Comparison of ENCODE assay signal across 9 mouse cellular contexts in the genomic region with DNA sequence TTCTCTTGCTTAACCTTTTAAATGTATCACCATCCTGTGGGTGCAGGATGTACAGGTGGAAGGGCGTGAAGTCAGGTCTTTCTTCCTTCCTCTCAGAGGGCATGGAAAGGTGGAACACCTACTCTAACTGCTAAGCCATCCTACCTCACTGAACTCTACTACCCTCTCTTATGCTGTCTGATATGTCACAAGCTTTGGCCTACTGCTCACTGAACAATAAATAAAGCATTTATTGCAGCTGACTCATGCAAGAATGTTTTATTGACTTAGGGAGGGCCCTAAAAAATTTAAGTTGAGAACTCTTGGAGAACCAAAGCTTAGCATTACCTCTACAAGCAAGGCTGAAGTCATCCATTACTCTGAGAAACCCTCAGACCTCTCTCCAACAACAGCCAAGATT. TPM values are rescaled to one million over a fixed set of nuclear protein-coding genes. Genes with fewer than 3 reads are reported as not detected.
DNase-seq lines count a peak whose midpoint lies in the region; ATAC-seq and TF ChIP-seq lines count a peak whose summit lies in the region.
"Had no signal": no experiment of that assay in that cellular context is flagged by ENCODE, and none has a peak within 500 bp of the region (broad histone marks: within the 10 kb centered on the region; RNA-seq: fewer than 3 reads in every experiment).

No protein-coding gene starts in this region.

- WGBS in heart, postnatal 0 days = 90% methylated on average over 1 of the region's 1 CpGs
- 97% methylated on average over 1 of the region's 1 CpGs for WGBS in embryonic facial prominence, embryonic 13.5 days
- 88% methylated on average over 1 of the region's 1 CpGs for WGBS in hindbrain, embryonic 16.5 days
- WGBS in midbrain, embryonic 14.5 days = 84% methylated on average over 1 of the region's 1 CpGs

- no peak for TF ChIP-seq EP300 in heart, postnatal 0 days (IDR thresholded peaks at IDR 0.05; ENCODE audit: low read depth)

- DNase-seq in heart, postnatal 0 days (ENCODE audit: low spot score) = no peak
- DNase-seq in heart, postnatal 25 days (ENCODE audit: low spot score) = no peak
- no peak for DNase-seq in midbrain, embryonic 14.5 days
- DNase-seq in frontal cortex, postnatal 14 days (ENCODE audit: low spot score in 2 of 2) = no peak
- DNase-seq in cerebellum, postnatal 10 days = no peak
- no peak for DNase-seq in gastrocnemius, postnatal 36 days
- DNase-seq: thymus, adult 2 months had no signal

- H3K27me3 ChIP-seq in heart, postnatal 0 days (ENCODE audit: control insufficient read depth, insufficient read depth, low read length) = no peaks in the 10 kb centered on the region
- H3K27me3 ChIP-seq in embryonic facial prominence, embryonic 13.5 days = no peaks in the 10 kb centered on the region
- no peaks in the 10 kb centered on the region for H3K27me3 ChIP-seq in hindbrain, embryonic 16.5 days (replicated peaks; ENCODE audit: control insufficient read depth, insufficient read depth, low read length)
- no peaks in the 10 kb centered on the region for H3K27me3 ChIP-seq in midbrain, embryonic 14.5 days (ENCODE audit: control insufficient read depth, insufficient read depth, low read length)

- H3K27ac ChIP-seq in heart, postnatal 0 days (ENCODE audit: low read depth) = no peak overlapping the region
- no peak overlapping the region for H3K27ac ChIP-seq in embryonic facial prominence, embryonic 13.5 days
- no peak overlapping the region for H3K27ac ChIP-seq in hindbrain, embryonic 16.5 days (ENCODE audit: low read depth, low read length)
- H3K27ac ChIP-seq in midbrain, embryonic 14.5 days (replicated peaks; ENCODE audit: low read depth, low read length) = no peak overlapping the region

- H3K9ac ChIP-seq in heart, postnatal 0 days (replicated peaks; ENCODE audit: low read depth, low read length) = no peak overlapping the region
- 0 out of 2 replicates have a peak overlapping the region, but pooled peaks have one; percentile 27 for H3K9ac ChIP-seq in embryonic facial prominence, embryonic 13.5 days
- H3K9ac ChIP-seq in hindbrain, embryonic 16.5 days (ENCODE audit: low read depth, low read length) = no peak overlapping the region; the same call in 1 of the 2 replicates
- 0 out of 2 replicates have a peak overlapping the region, but pooled peaks have one; percentile 9 for H3K9ac ChIP-seq in midbrain, embryonic 14.5 days (replicated peaks; ENCODE audit: low read length)

- no peak for TF ChIP-seq CTCF in heart, postnatal 0 days (IDR thresholded peaks at IDR 0.05; ENCODE audit: low read depth)

- intact Hi-C loops in heart, postnatal 25 days (cut with DNase I) = no loop called here
- intact Hi-C loops in gastrocnemius, postnatal 36 days (cut with DNase I) = loop anchor here (5.0 kb wide), 1 partner anchor 33 kb away; a partner anchor contains a TSS

- peaks cover 52% of the 10 kb centered on the region for H3K4me1 ChIP-seq in heart, postnatal 0 days (ENCODE audit: control insufficient read depth, insufficient read depth)
- peaks cover 41% of the 10 kb centered on the region for H3K4me1 ChIP-seq in embryonic facial prominence, embryonic 13.5 days
- peaks cover 41% of the 10 kb centered on the region for H3K4me1 ChIP-seq in hindbrain, embryonic 16.5 days (ENCODE audit: control insufficient read depth, insufficient read depth, low read depth, low read length)
- peaks cover 26% of the 10 kb centered on the region for H3K4me1 ChIP-seq in midbrain, embryonic 14.5 days (ENCODE audit: control insufficient read depth, insufficient read depth, low read length)

- H3K9me3 ChIP-seq in heart, postnatal 0 days (replicated peaks; ENCODE audit: control insufficient read depth, low read length) = no peaks in the 10 kb centered on the region
- H3K9me3 ChIP-seq in embryonic facial prominence, embryonic 13.5 days = no peaks in the 10 kb centered on the region
- H3K9me3 ChIP-seq in hindbrain, embryonic 16.5 days (ENCODE audit: control insufficient read depth, low read length) = no peaks in the 10 kb centered on the region
- H3K9me3 ChIP-seq in midbrain, embryonic 14.5 days (ENCODE audit: control insufficient read depth, low read length) = no peaks in the 10 kb centered on the region

- H3K4me2 ChIP-seq in heart, postnatal 0 days (ENCODE audit: low read depth, low read length) = 0 out of 2 replicates have a peak overlapping the region, but pooled peaks have one; percentile 81
- H3K4me2 ChIP-seq in embryonic facial prominence, embryonic 13.5 days = peak overlapping the region; percentile 89
- H3K4me2 ChIP-seq in hindbrain, embryonic 16.5 days (ENCODE audit: low read length) = peak overlapping the region; percentile 85
- peak overlapping the region; percentile 75 for H3K4me2 ChIP-seq in midbrain, embryonic 14.5 days (ENCODE audit: low read length)

- no peak for ATAC-seq in heart, postnatal 0 days (ENCODE audit: insufficient read depth, low read depth)
- ATAC-seq in embryonic facial prominence, embryonic 13.5 days (ENCODE audit: insufficient number of reproducible peaks, insufficient read depth, low FRiP score, low TSS enrichment, low read depth) = no peak
- no peak for ATAC-seq in hindbrain, embryonic 16.5 days
- no peak for ATAC-seq in midbrain, embryonic 14.5 days (ENCODE audit: low FRiP score, low TSS enrichment)

- no peak overlapping the region for H3K4me3 ChIP-seq in heart, postnatal 0 days (ENCODE audit: low read depth, low read length)
- H3K4me3 ChIP-seq in embryonic facial prominence, embryonic 13.5 days = peak overlapping the region; percentile 100; the same call in 1 of the 2 replicates
- H3K4me3 ChIP-seq in hindbrain, embryonic 16.5 days (ENCODE audit: low read length) = no peak overlapping the region; the same call in 1 of the 2 replicates
- 0 out of 2 replicates have a peak overlapping the region, but pooled peaks have one; percentile 8 for H3K4me3 ChIP-seq in midbrain, embryonic 14.5 days (replicated peaks; ENCODE audit: low read depth, low read length)

- H3K36me3 ChIP-seq in heart, postnatal 0 days (replicated peaks; ENCODE audit: control insufficient read depth, insufficient read depth, low read length) = peaks cover 5% of the 10 kb centered on the region; the same call in 1 of the 2 replicates
- peaks cover 34% of the 10 kb centered on the region for H3K36me3 ChIP-seq in embryonic facial prominence, embryonic 13.5 days
- 0 out of 2 replicates have a peak, but pooled peaks cover 2% of the 10 kb centered on the region for H3K36me3 ChIP-seq in hindbrain, embryonic 16.5 days (ENCODE audit: control insufficient read depth, insufficient read depth, low read length)
- peaks cover 27% of the 10 kb centered on the region for H3K36me3 ChIP-seq in midbrain, embryonic 14.5 days (ENCODE audit: control insufficient read depth, insufficient read depth, low read length)

RNA-seq across cellular contexts. Expression of a gene that starts 2.7 kb away (rescaled TPM):
- total RNA-seq in heart, postnatal 0 days (2014; rRNA removed; ENCODE audit: low replicate concordance) = 76.0 and 82.4 TPM in 2 replicates
- polyA plus RNA-seq in heart, postnatal 0 days (2015; fragmentation: Nextera tagmentation; extraction: Ambion mirVana) = 104 and 105 TPM in 2 replicates
- 100 to 1,000 TPM; 389 to 406 TPM for total RNA-seq in heart, postnatal 25 days (2021)
- 129 and 136 TPM in 2 replicates for polyA plus RNA-seq in embryonic facial prominence, embryonic 13.5 days (2015; fragmentation: Nextera tagmentation; extraction: Ambion mirVana)
- polyA plus RNA-seq in hindbrain, embryonic 16.5 days (2015; fragmentation: Nextera tagmentation; extraction: Ambion mirVana) = 146 and 180 TPM in 2 replicates
- polyA plus RNA-seq in midbrain, embryonic 14.5 days (2014; fragmentation: Nextera tagmentation; extraction: Ambion mirVana) = 96.5 and 122 TPM in 2 replicates
- total RNA-seq in gastrocnemius, postnatal 36 days (2021) = 100 to 1,000 TPM; 243 to 279 TPM

RNA-seq across cellular contexts. Expression of a gene that starts 9.5 kb away (rescaled TPM):
- 74.1 and 82.7 TPM in 2 replicates for total RNA-seq in heart, postnatal 0 days (2014; rRNA removed; ENCODE audit: low replicate concordance)
- polyA plus RNA-seq in heart, postnatal 0 days (2015; fragmentation: Nextera tagmentation; extraction: Ambion mirVana) = 111 and 116 TPM in 2 replicates
- 100 to 1,000 TPM; 159 to 164 TPM for total RNA-seq in heart, postnatal 25 days (2021)
- 42.5 and 43.2 TPM in 2 replicates for polyA plus RNA-seq in embryonic facial prominence, embryonic 13.5 days (2015; fragmentation: Nextera tagmentation; extraction: Ambion mirVana)
- polyA plus RNA-seq in hindbrain, embryonic 16.5 days (2015; fragmentation: Nextera tagmentation; extraction: Ambion mirVana) = 61.4 and 62.9 TPM in 2 replicates
- polyA plus RNA-seq in midbrain, embryonic 14.5 days (2014; fragmentation: Nextera tagmentation; extraction: Ambion mirVana) = 49.6 and 50.0 TPM in 2 replicates
- total RNA-seq in gastrocnemius, postnatal 36 days (2021) = 10 to 100 TPM; 86.7 to 87.0 TPM

RNA-seq across cellular contexts. Expression of a gene that starts 30.8 kb away (rescaled TPM):
- 164 and 224 TPM in 2 replicates for total RNA-seq in heart, postnatal 0 days (2014; rRNA removed; ENCODE audit: low replicate concordance)
- 615 and 804 TPM in 2 replicates for polyA plus RNA-seq in heart, postnatal 0 days (2015; fragmentation: Nextera tagmentation; extraction: Ambion mirVana)
- total RNA-seq in heart, postnatal 25 days (2021) = 100 to 1,000 TPM in 1 of 2 experiments, 10 to 100 TPM in 1; 90.1 to 120 TPM
- polyA plus RNA-seq in embryonic facial prominence, embryonic 13.5 days (2015; fragmentation: Nextera tagmentation; extraction: Ambion mirVana) = 1,732 and 1,829 TPM in 2 replicates
- 1,172 and 1,268 TPM in 2 replicates for polyA plus RNA-seq in hindbrain, embryonic 16.5 days (2015; fragmentation: Nextera tagmentation; extraction: Ambion mirVana)
- polyA plus RNA-seq in midbrain, embryonic 14.5 days (2014; fragmentation: Nextera tagmentation; extraction: Ambion mirVana) = 1,201 and 1,312 TPM in 2 replicates
- 10 to 100 TPM; 51.5 to 76.5 TPM for total RNA-seq in gastrocnemius, postnatal 36 days (2021)

RNA-seq across cellular contexts. Expression of a gene that starts 34.3 kb away (rescaled TPM):
- total RNA-seq in heart, postnatal 0 days (2014; rRNA removed; ENCODE audit: low replicate concordance) = 41.1 and 71.6 TPM in 2 replicates
- 57.9 and 65.9 TPM in 2 replicates for polyA plus RNA-seq in heart, postnatal 0 days (2015; fragmentation: Nextera tagmentation; extraction: Ambion mirVana)
- total RNA-seq in heart, postnatal 25 days (2021) = 10 to 100 TPM; 31.6 to 37.8 TPM
- polyA plus RNA-seq in embryonic facial prominence, embryonic 13.5 days (2015; fragmentation: Nextera tagmentation; extraction: Ambion mirVana) = 83.5 and 88.1 TPM in 2 replicates
- 106 and 107 TPM in 2 replicates for polyA plus RNA-seq in hindbrain, embryonic 16.5 days (2015; fragmentation: Nextera tagmentation; extraction: Ambion mirVana)
- polyA plus RNA-seq in midbrain, embryonic 14.5 days (2014; fragmentation: Nextera tagmentation; extraction: Ambion mirVana) = 95.6 and 106 TPM in 2 replicates
- total RNA-seq in gastrocnemius, postnatal 36 days (2021) = 10 to 100 TPM; 27.9 to 28.2 TPM

RNA-seq across cellular contexts. Expression of a gene that starts 57.0 kb away (rescaled TPM):
- 21.3 and 41.1 TPM in 2 replicates for total RNA-seq in heart, postnatal 0 days (2014; rRNA removed; ENCODE audit: low replicate concordance)
- polyA plus RNA-seq in heart, postnatal 0 days (2015; fragmentation: Nextera tagmentation; extraction: Ambion mirVana) = 62.9 and 67.5 TPM in 2 replicates
- total RNA-seq in heart, postnatal 25 days (2021) = 10 to 100 TPM; 18.5 to 20.6 TPM
- polyA plus RNA-seq in embryonic facial prominence, embryonic 13.5 days (2015; fragmentation: Nextera tagmentation; extraction: Ambion mirVana) = 343 and 378 TPM in 2 replicates
- 105 and 128 TPM in 2 replicates for polyA plus RNA-seq in hindbrain, embryonic 16.5 days (2015; fragmentation: Nextera tagmentation; extraction: Ambion mirVana)
- 132 and 150 TPM in 2 replicates for polyA plus RNA-seq in midbrain, embryonic 14.5 days (2014; fragmentation: Nextera tagmentation; extraction: Ambion mirVana)
- 10 to 100 TPM; 10.7 to 11.0 TPM for total RNA-seq in gastrocnemius, postnatal 36 days (2021)

Comparison
In these comparisons a context has a peak if more than half of its experiments do, and no peak if none do; other contexts are left out.
1. H3K4me3 ChIP-seq: peak in embryonic facial prominence, embryonic 13.5 days (single experiment) and midbrain, embryonic 14.5 days (single experiment); none in heart, postnatal 0 days (single experiment) and hindbrain, embryonic 16.5 days (single experiment).
2. H3K9ac ChIP-seq: peak in embryonic facial prominence, embryonic 13.5 days (single experiment) and midbrain, embryonic 14.5 days (single experiment); none in heart, postnatal 0 days (single experiment) and hindbrain, embryonic 16.5 days (single experiment).
3. Peak in every context shown above with its lines, with median percentiles within 50 percentile points of each other: H3K4me2 ChIP-seq.